Mouse (Mus musculus) myocyte (in vitro differentiated cells): ENCODE data around the gene Col4a2. TPM values are rescaled to one million over a fixed set of nuclear protein-coding genes. Genes with fewer than 3 reads are reported as not detected.

Source experiments
- H3K27me3 ChIP-seq: one replicate; pipeline ENCODE4 v1.6.1; 2011; ENCODE audit not compliant: control insufficient read depth, insufficient read depth, insufficient read length
- H3K36me3 ChIP-seq: one replicate; pipeline ENCODE4 v1.6.1; 2011; ENCODE audit not compliant: control insufficient read depth, insufficient read depth
- H3K4me2 ChIP-seq: one replicate; pipeline ENCODE4 v1.6.1; 2011; ENCODE audit warnings: low read depth, control low read depth
- H3K4me3 ChIP-seq: one replicate; pipeline ENCODE4 v1.5.1; 2011; ENCODE audit warnings: mild to moderate bottlenecking, control low read depth, moderate library complexity
- H3K79me2 ChIP-seq: one replicate; pipeline ENCODE4 v1.6.1; 2011; ENCODE audit not compliant: control insufficient read depth, insufficient read depth
- H3ac ChIP-seq: one replicate; pipeline ENCODE4 v1.6.1; 2011; ENCODE audit not compliant: control insufficient read depth, insufficient read length
- CEBPB ChIP-seq: IDR thresholded peaks from 2 replicates; pipeline ENCODE4 v1.6.1; 2011; ENCODE audit warnings: mild to moderate bottlenecking, moderate library complexity; ENCODE audit not compliant: poor library complexity, insufficient read depth, severe bottlenecking
- E2F4 ChIP-seq: IDR thresholded peaks from one replicate; pipeline ENCODE4 v1.6.1; 2011; ENCODE audit warnings: mild to moderate bottlenecking, control low read depth, moderate library complexity; ENCODE audit not compliant: insufficient read depth
- MAX ChIP-seq: IDR thresholded peaks from one replicate; pipeline ENCODE4 v1.6.1; 2011; ENCODE audit warnings: low read depth, mild to moderate bottlenecking, control low read depth
- MYOD1 ChIP-seq, 3 experiments: IDR thresholded peaks; one replicate each; pipeline ENCODE4 v1.6.1; 2011; ENCODE audit warnings: control low read depth in 2 of 3, low read depth in 2 of 3, mild to moderate bottlenecking in 2 of 3, moderate library complexity in 1 of 3; ENCODE audit not compliant: insufficient read length in 2 of 3, control insufficient read depth in 1 of 3
- MYOG ChIP-seq, 3 experiments: IDR thresholded peaks; one replicate each; pipeline ENCODE4 v1.6.1; 2011; ENCODE audit warnings: control low read depth in 2 of 3, low read depth in 2 of 3, mild to moderate bottlenecking in 2 of 3; ENCODE audit not compliant: insufficient read length in 2 of 3, control insufficient read depth in 1 of 3, insufficient read depth in 1 of 3
- POLR2A ChIP-seq: IDR thresholded peaks from one replicate; pipeline ENCODE4 v1.6.1; 2011; ENCODE audit warnings: low read depth, mild to moderate bottlenecking, control low read depth, moderate library complexity; ENCODE audit not compliant: insufficient read length
- POLR2AphosphoS2 ChIP-seq: IDR thresholded peaks from one replicate; pipeline ENCODE4 v1.6.1; 2011; ENCODE audit warnings: low read depth, control low read depth; ENCODE audit not compliant: insufficient read length
- REST ChIP-seq: IDR thresholded peaks from one replicate; pipeline ENCODE4 v1.6.1; 2011; ENCODE audit warnings: mild to moderate bottlenecking, control low read depth, moderate library complexity; ENCODE audit not compliant: insufficient read depth, insufficient read length
- SRF ChIP-seq: IDR thresholded peaks from one replicate; pipeline ENCODE4 v1.6.1; 2011; ENCODE audit warnings: low read depth; ENCODE audit not compliant: control insufficient read depth, insufficient read length
- TCF12 ChIP-seq: IDR thresholded peaks from one replicate; pipeline ENCODE4 v1.6.1; 2011; ENCODE audit warnings: mild to moderate bottlenecking, control low read depth; ENCODE audit not compliant: poor library complexity, insufficient read depth, severe bottlenecking
- TCF3 ChIP-seq: IDR thresholded peaks from one replicate; pipeline ENCODE4 v1.6.1; 2011; ENCODE audit warnings: low read depth, control low read depth; ENCODE audit not compliant: insufficient read length
- USF1 ChIP-seq: IDR thresholded peaks from one replicate; pipeline ENCODE4 v1.6.1; 2011; ENCODE audit warnings: low read depth, mild to moderate bottlenecking, control low read depth, moderate library complexity
- polyA plus RNA-seq: library from polyadenylated mRNA; unstranded; fragments of >200 nt; fragmentation: generic; extraction: Trizol; gene quantifications from one replicate; pipeline ENCODE4 v1.2.1, GENCODE M21; 2012; ENCODE audit warnings: missing spikeins

Gene Col4a2
- polyA plus RNA-seq, 1 experiment, result 47.3 TPM

GRCm38 (mm10) chr8:11444216-11444615 lies 131.6 kb downstream of the Col4a2 start:
- H3K36me3 ChIP-seq, result peaks cover 3% of the 10 kb centered on the region
- no peaks in the 10 kb centered on the region for H3K27me3 ChIP-seq
- TF ChIP-seq MYOD1 (IDR thresholded peaks at IDR 0.05; ENCODE audit: control insufficient read depth in 1 of 3, insufficient read length in 2 of 3, low read depth in 2 of 3) (peak in 1 of 3 experiments; percentile 9), USF1 (no peak), REST (no peak), MYOG (IDR thresholded peaks at IDR 0.05; ENCODE audit: control insufficient read depth in 1 of 3, insufficient read depth in 1 of 3, insufficient read length in 2 of 3, low read depth in 2 of 3) (peak in 1 of 3 experiments; percentile 20)
- no peaks in the 10 kb centered on the region for H3K79me2 ChIP-seq
- no peak overlapping the region for H3K4me3 ChIP-seq
- H3ac ChIP-seq, result no peak overlapping the region
- H3K4me2 ChIP-seq, result no peak overlapping the region

DNA sequence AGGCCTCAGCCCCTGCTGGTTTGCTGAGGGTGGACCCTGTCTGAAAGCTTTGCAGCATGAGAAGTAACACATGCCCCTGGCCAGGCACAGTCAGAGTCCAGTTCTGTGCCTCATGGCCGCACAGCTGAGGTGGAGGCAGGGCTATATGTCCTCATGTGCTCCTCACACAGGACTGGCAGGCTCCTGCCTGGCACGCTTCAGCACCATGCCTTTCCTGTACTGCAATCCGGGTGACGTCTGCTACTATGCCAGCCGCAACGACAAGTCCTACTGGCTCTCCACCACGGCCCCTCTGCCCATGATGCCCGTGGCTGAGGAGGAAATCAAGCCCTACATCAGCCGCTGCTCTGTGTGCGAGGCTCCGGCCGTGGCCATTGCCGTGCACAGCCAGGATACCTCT lies 133.2 kb downstream of the Col4a2 start:
- Histone ChIP-seq H3K4me2 (no peak overlapping the region), H3ac (no peak overlapping the region), H3K27me3 (no peaks in the 10 kb centered on the region), H3K36me3 (peaks cover 3% of the 10 kb centered on the region), H3K79me2 (no peaks in the 10 kb centered on the region), H3K4me3 (no peak overlapping the region)
- TF ChIP-seq POLR2A (no peak), POLR2AphosphoS2 (no peak), MAX (no peak), MYOG (IDR thresholded peaks at IDR 0.05; ENCODE audit: control insufficient read depth in 1 of 3, insufficient read depth in 1 of 3, insufficient read length in 2 of 3, low read depth in 2 of 3) (no peak)

GRCm38 (mm10) chr8:11447910-11448570 lies 135.4 kb downstream of the Col4a2 start:
- Histone ChIP-seq H3K4me3 (no peak overlapping the region), H3ac (no peak overlapping the region), H3K27me3 (no peaks in the 10 kb centered on the region), H3K4me2 (no peak overlapping the region), H3K79me2 (no peaks in the 10 kb centered on the region), H3K36me3 (peaks cover 3% of the 10 kb centered on the region)
- TF ChIP-seq E2F4, result no peak
- TF ChIP-seq REST, result no peak
- no peak for TF ChIP-seq CEBPB
- TF ChIP-seq TCF3, result no peak
- TF ChIP-seq USF1, result no peak
- peak in 2 of 3 experiments; percentile 11 to 43 for TF ChIP-seq MYOG (IDR thresholded peaks at IDR 0.05; ENCODE audit: control insufficient read depth in 1 of 3, insufficient read depth in 1 of 3, insufficient read length in 2 of 3, low read depth in 2 of 3)

- no peak overlapping the region for H3K4me2 ChIP-seq
- H3K36me3 ChIP-seq, result peaks cover 2% of the 10 kb centered on the region
- no peaks in the 10 kb centered on the region for H3K79me2 ChIP-seq
- no peaks in the 10 kb centered on the region for H3K27me3 ChIP-seq
- TF ChIP-seq TCF12 (no peak), SRF (no peak), MYOD1 (IDR thresholded peaks at IDR 0.05; ENCODE audit: control insufficient read depth in 1 of 3, insufficient read length in 2 of 3, low read depth in 2 of 3) (no peak), CEBPB (no peak), E2F4 (no peak), MYOG (IDR thresholded peaks at IDR 0.05; ENCODE audit: control insufficient read depth in 1 of 3, insufficient read depth in 1 of 3, insufficient read length in 2 of 3, low read depth in 2 of 3) (no peak), USF1 (no peak), POLR2A (no peak), REST (no peak), MAX (no peak), POLR2AphosphoS2 (no peak), TCF3 (no peak)
- H3ac ChIP-seq, result no peak overlapping the region
- no peak overlapping the region for H3K4me3 ChIP-seq
Measured at GRCm38 (mm10) chr8:11450184-11451113, 137.8 kb downstream of the Col4a2 start.

- Histone ChIP-seq H3K4me3 (no peak overlapping the region), H3K4me2 (peak overlapping the region; percentile 61), H3K36me3 (no peaks in the 10 kb centered on the region), H3K27me3 (no peaks in the 10 kb centered on the region), H3ac (no peak overlapping the region), H3K79me2 (no peaks in the 10 kb centered on the region)
- TF ChIP-seq MYOG (IDR thresholded peaks at IDR 0.05; ENCODE audit: control insufficient read depth in 1 of 3, insufficient read depth in 1 of 3, insufficient read length in 2 of 3, low read depth in 2 of 3), result no peak
Measured at GRCm38 (mm10) chr8:11452152-11452551, 139.5 kb downstream of the Col4a2 start.
